Mouse (Mus musculus) testis, postnatal 10 days (tissue): ENCODE measurements at regions not wholly inside any gene's neighbourhood (a gene's known extent, or its start where the extent isn't known, plus 50 kb on each side); places are given as distances from the start of the nearest gene placed in this dataset.

Experiments
- DNase-seq: peaks from one replicate; pipeline ENCODE4 v3.0.0; 2021; ENCODE audit warnings: low spot score

DNA sequence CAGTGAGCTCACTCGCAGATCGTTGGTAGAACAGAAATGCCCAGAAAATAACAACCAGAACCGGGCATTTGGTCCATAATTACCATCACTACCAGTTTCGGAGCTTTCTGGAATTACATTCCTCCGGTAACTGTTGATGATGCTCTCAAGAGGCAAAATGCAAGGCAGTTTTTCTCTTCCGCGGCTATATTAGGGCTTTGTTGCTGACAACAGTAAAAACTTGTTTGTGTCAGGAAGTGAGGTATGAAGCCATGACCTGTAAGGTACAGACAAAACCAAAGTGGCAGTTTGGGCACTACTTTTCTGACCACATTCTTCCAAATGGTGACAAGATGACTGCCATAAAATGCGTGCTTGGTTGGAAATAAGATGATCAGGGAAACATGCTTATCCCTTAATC is 179.7 kb upstream of the Mkln1 start:
- DNase-seq: no peak

DNA sequence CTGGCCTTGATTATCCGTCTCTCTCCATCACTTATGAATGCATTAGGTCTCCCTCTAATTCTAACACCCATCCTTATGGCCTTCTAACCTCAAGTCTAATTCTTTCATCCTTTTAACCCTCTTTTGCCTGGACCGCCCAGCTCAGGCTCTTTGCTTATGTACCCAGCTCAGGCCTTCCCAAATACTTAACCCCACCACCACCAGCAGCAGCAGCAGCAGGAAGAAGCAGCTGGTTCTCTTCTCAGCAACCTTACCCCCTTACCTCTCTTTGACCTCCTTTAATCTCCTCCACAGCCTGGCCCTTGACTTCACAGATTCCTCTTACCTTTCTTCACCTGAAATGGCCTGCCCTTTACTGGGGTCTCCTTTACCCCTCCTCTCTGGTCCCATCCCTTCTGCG is 178.8 kb upstream of the Mkln1 start:
- DNase-seq: no peak

- peak; percentile 70 for DNase-seq
Observed at GRCm38 (mm10) chr6:31220184-31220931, 178.2 kb upstream of the Mkln1 start.

DNA sequence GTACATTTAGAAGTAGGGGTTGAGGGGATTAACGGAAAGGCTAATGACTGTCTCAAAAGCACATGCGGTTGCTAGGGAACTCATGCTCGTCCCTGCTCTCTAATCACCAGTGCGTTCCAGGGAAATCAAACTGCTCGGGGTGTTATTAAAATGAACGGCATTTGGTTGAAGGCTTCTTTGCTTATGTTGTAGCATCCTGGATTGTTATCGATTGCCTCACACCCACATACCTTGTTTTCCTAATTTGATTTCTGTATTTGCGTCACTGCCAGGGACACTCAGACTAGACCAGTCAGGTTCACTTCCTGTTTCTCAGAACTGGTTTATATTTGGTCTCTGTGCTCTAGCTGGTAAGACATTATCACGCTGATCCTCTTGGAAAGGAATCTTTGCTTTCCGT is 177.0 kb upstream of the Mkln1 start:
- DNase-seq: no peak

DNA sequence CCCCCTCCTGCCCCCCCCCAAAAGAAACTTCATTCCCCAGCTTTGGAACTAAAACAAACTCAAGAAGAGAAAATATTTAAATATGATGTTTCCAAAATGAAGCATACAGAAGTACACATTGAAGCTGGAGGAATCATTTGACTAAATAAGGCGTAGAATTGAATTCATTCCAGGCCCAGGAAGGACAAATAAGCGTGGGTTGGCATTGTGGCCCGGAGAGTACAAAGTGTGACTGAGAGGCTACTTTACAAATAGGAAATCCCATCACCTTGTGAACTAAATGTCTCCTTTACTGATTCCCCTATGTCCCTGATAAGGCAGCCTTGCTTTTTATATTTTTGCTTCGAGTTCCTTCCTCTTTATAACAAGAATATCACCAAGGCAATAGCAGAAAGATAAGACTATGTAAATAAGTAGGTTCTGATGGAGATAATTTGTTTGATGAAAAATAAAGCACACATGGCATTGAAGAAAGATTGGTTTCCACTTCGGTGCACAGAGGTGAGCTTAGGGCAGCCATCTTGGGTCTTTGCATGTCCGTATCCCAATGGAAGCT is 176.4 kb upstream of the Mkln1 start:
- DNase-seq: no peak

- DNase-seq: no peak
Observed at GRCm38 (mm10) chr6:31227406-31227805, 171.1 kb upstream of the Mkln1 start.

GRCm38 (mm10) chr6:31228061-31228460 is 170.5 kb upstream of the Mkln1 start:
- DNase-seq: no peak

DNA sequence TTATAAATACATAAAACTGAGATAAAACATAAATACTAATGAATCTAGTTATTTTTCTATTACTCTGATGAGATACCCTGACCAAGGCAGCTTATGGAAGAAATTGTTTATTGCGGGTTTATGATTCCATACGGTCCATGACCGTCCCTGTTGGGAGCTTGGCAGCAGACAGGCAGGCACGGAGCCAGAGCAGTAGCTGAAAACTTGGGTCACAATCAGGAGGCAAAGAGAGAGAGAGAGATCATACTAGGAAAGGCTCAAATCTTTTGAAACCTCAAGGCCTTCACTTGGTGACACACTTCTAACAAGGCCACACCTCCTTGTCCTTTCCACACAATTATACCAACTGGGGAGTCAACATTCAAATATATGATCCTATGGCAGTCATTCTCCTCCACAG is 166.7 kb upstream of the Mkln1 start:
- no peak for DNase-seq

DNA sequence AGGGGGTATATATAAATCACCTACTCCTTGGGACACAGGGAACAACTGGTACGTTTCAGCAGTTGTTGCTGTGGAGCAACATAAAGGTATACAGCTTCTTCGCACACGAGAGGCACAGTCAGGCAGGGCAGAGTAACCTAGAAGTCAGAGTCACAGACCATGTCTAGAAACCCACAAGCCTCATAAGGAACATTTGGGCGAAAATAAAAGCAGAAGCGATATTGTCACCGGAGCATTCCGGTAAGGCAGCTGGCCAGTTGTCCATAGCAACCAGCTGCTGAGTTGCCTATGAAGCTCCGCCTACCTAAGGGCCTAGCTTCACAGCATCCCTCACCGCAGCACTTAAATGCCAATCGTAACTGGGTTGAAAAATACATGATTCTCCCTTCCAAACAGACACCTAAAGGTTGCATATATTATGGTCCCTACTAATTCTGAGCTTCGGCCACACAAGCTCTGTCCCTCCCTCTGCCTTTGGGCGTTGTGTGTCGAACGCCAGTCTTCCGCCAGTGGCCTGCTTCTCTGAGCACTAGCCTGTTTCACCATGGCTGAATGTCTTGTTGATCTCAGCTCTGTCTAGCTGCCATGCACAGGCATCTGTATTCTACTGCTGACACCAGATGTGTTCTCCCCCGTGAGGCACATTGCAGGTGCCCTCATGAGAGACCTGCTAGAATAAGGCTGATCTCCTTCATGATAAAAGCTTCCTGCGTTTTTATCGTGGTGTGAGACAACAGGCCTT is 165.1 kb upstream of the Mkln1 start:
- DNase-seq: no peak

- no peak for DNase-seq
Observed at GRCm38 (mm10) chr6:31240051-31240450, 158.5 kb upstream of the Mkln1 start.

- DNase-seq: no peak
Observed at GRCm38 (mm10) chr6:31250526-31250925, 148.0 kb upstream of the Mkln1 start.

DNA sequence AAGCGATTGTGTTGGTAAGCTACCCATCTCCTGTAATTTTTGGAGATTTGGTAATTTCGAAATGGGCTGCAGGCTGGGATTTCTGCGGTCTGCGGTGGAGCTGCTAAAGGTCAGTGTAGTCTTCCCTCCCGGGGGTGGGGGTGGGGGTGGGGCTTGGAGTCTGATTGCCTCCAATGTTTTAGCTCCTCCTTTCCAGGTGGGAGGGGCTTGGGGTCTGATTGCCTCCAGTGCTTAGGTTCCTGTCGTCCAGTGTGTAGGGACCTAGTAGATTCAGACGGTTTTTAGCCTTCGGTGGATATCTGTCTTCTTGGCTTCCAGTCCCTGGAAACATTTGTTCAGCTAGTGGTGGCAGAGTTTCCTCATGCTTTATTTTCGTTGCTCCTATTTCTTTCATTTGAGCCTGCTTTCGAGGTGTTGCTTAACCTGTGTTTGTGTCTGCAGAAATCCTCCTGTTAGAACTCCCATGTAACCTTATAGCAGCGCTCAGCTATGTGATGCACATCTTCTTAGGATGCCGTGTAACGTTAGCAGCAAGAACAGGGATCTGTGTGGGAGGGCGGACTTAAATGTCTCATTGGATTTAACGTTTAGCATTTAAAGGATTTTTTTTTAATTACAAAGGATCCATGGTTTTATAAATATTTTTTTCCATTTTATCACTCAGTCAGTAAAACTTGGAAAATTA is 145.1 kb upstream of the Mkln1 start:
- no peak for DNase-seq

DNA sequence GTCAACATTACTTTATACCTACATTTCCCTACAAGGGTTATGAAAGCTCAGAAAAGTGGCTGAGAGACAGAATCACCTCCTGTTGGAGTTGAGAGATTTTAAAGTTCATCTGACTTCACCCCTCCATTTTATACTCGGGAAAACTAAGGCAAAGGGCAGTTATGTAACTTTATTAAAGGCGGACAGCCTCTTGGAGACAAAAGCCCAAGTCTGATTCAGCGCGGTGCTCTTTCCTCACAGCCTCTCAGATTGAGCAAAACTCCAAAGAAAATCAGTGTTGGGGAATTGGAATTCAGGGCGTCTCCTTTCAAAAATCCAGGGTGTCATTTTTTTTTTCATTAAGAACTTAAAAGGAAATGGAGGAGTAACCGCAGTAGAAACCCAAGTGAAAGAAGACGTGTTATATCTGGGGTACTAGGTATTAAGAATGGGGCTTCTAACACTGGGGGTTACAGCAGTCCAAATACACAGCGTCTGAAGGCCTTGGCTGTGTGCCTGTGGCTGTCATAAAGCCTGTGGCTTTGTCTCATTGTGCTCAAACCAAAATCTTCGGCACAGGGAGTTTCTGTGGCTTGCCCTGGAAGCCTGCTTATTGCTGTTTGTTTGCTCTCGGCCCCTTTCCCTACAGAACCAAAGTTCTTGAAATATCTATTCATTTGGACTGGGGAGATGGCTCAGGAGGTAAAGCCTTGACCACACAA is 137.7 kb upstream of the Mkln1 start:
- no peak for DNase-seq

- DNase-seq: no peak
Observed at GRCm38 (mm10) chr6:31261797-31262540, 136.6 kb upstream of the Mkln1 start.

- DNase-seq: no peak
Observed at GRCm38 (mm10) chr6:31262651-31263050, 135.9 kb upstream of the Mkln1 start.

- DNase-seq: no peak
Observed at GRCm38 (mm10) chr6:31263821-31264220, 134.7 kb upstream of the Mkln1 start.

DNA sequence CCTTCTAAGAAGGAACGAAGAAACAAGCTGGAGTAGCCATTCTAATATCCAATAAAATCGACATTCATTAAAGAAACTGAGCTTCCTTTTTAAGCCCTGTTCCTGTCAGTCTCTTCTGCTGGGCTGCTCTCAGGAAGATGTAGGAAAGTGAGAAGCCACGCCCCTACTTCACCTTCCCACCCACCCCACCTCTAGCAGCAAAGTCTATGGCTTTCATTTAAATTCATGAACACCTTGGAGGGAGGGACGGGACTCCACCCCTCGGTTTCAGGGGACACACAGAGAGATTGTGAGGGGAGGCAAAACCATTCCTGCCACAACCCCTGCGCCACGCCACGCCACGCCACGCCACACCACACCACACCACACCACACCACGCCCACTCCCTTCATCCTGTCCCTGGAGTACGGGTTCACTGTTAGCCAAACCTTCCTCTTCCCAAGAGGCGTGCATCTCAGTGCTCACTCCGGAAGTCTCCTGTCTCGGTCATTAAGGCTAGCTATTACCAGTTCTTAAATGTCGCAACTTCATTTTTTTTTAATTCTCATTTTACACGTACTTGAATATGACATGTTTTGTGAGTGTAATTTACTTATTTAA is 132.0 kb upstream of the Mkln1 start:
- no peak for DNase-seq

GRCm38 (mm10) chr6:31268057-31268456 is 130.5 kb upstream of the Mkln1 start:
- DNase-seq: no peak

- no peak for DNase-seq
Observed at GRCm38 (mm10) chr6:31273816-31274215, 124.7 kb upstream of the Mkln1 start.

GRCm38 (mm10) chr6:31274236-31274635 is 124.3 kb upstream of the Mkln1 start:
- DNase-seq: peak; percentile 49

- DNase-seq: no peak
Observed at GRCm38 (mm10) chr6:31277792-31278191, 120.7 kb upstream of the Mkln1 start.
